ENCODE assay signal across 9 mouse cellular contexts in genomic region chr5:37354385-37354784, GRCm38 (mm10). TPM values are rescaled to one million over a fixed set of nuclear protein-coding genes. Genes with fewer than 3 reads are reported as not detected.
DNase-seq lines count a peak whose midpoint lies in the region; ATAC-seq and TF ChIP-seq lines count a peak whose summit lies in the region.
"Had no signal": no experiment of that assay in that cellular context is flagged by ENCODE, and none has a peak within 500 bp of the region (broad histone marks: within the 10 kb centered on the region; RNA-seq: fewer than 3 reads in every experiment).

No protein-coding gene starts in this region.

- H3K27me3 ChIP-seq in kidney, adult 2 months (replicated peaks; ENCODE audit: control insufficient read depth, insufficient read depth, low read length), result no peaks in the 10 kb centered on the region
- no peaks in the 10 kb centered on the region for H3K27me3 ChIP-seq in kidney, embryonic 14.5 days (ENCODE audit: control insufficient read depth, insufficient read depth, low read length)
- H3K27me3 ChIP-seq in C2C12 (ENCODE audit: control insufficient read depth, insufficient read depth, insufficient read length), result no peaks in the 10 kb centered on the region
- H3K27me3 ChIP-seq: embryonic facial prominence, embryonic 15.5 days had no signal

- no peak overlapping the region for H3K4me3 ChIP-seq in kidney, adult 2 months (ENCODE audit: insufficient read depth, low read depth, low read length)
- H3K4me3 ChIP-seq in kidney, embryonic 14.5 days (ENCODE audit: low read length), result no peak overlapping the region
- no peak overlapping the region for H3K4me3 ChIP-seq in C2C12 (ENCODE audit: insufficient read depth, poor library complexity, severe bottlenecking)
- H3K4me3 ChIP-seq: embryonic facial prominence, embryonic 15.5 days had no signal

- H3K79me3 ChIP-seq in C2C12 (ENCODE audit: low read depth), result no peaks in the 10 kb centered on the region

- H3ac ChIP-seq in C2C12 (ENCODE audit: control insufficient read depth, insufficient read length, low read depth), result no peak overlapping the region

- no peak for ATAC-seq in kidney, embryonic 14.5 days (ENCODE audit: low FRiP score, low TSS enrichment)
- ATAC-seq in activated CD4-positive, CD25-positive, alpha-beta regulatory T cell, adult 4 months, result no peak

- TF ChIP-seq CTCF in kidney, adult 2 months (conservative IDR thresholded peaks at IDR 0.05; ENCODE audit: insufficient read depth, insufficient read length, low read depth, low read length), result peak; percentile 64
- peak; percentile 17 for TF ChIP-seq CTCF in C2C12 (IDR thresholded peaks at IDR 0.05; ENCODE audit: control insufficient read depth, insufficient read depth, insufficient read length)

- no peak overlapping the region for H3K9ac ChIP-seq in kidney, embryonic 14.5 days (ENCODE audit: low read depth, low read length)
- H3K9ac ChIP-seq: embryonic facial prominence, embryonic 15.5 days had no signal

- no peaks in the 10 kb centered on the region for H3K4me1 ChIP-seq in kidney, adult 2 months (ENCODE audit: control insufficient read depth, insufficient read depth, low read length)
- H3K4me1 ChIP-seq in kidney, embryonic 14.5 days (ENCODE audit: control insufficient read depth, insufficient read depth, low read length), result no peaks in the 10 kb centered on the region
- H3K4me1 ChIP-seq: embryonic facial prominence, embryonic 15.5 days had no signal

- H3K36me3 ChIP-seq in kidney, adult 2 months (ENCODE audit: control insufficient read depth, insufficient read depth, low read length), result no peaks in the 10 kb centered on the region; the same call in 1 of the 2 replicates
- peaks cover 34% of the 10 kb centered on the region for H3K36me3 ChIP-seq in kidney, embryonic 14.5 days (ENCODE audit: control insufficient read depth, insufficient read depth, low read length)
- peaks cover 12% of the 10 kb centered on the region for H3K36me3 ChIP-seq in C2C12 (ENCODE audit: control insufficient read depth, insufficient read depth)

- DNase-seq in kidney, adult 2 months, result peak; percentile 75
- DNase-seq in NIH3T3 (ENCODE audit: low read depth), result peak; percentile 85
- peak; percentile 50 for DNase-seq in embryo, embryonic 10 days (ENCODE audit: low spot score)
- peak; percentile 36 to 75 for DNase-seq in layer of hippocampus, postnatal 25 days (ENCODE audit: extremely low spot score in 1 of 2, low spot score in 1 of 2)
- DNase-seq in right cerebral cortex, postnatal 4 days, result peak; percentile 50

- no peak overlapping the region for H3K27ac ChIP-seq in kidney, adult 2 months (ENCODE audit: insufficient read depth, low read depth, low read length)
- no peak overlapping the region for H3K27ac ChIP-seq in kidney, embryonic 14.5 days (ENCODE audit: low read depth, low read length)
- H3K27ac ChIP-seq: embryonic facial prominence, embryonic 15.5 days had no signal

- H3K79me2 ChIP-seq in C2C12 (ENCODE audit: control insufficient read depth, insufficient read depth), result no peaks in the 10 kb centered on the region

- no peak for TF ChIP-seq POLR2A in kidney, adult 2 months (IDR thresholded peaks at IDR 0.05; ENCODE audit: low read depth, low read length)

- H3K4me2 ChIP-seq in kidney, embryonic 14.5 days (replicated peaks; ENCODE audit: low read depth, low read length), result no peak overlapping the region
- H3K4me2 ChIP-seq: embryonic facial prominence, embryonic 15.5 days had no signal

- 77% methylated on average over 4 of the region's 4 CpGs for WGBS in kidney, adult 2 months
- WGBS in kidney, embryonic 14.5 days, result 87% methylated on average over 4 of the region's 4 CpGs

- no peaks in the 10 kb centered on the region for H3K9me3 ChIP-seq in kidney, embryonic 14.5 days (ENCODE audit: control insufficient read depth, low read length)
- H3K9me3 ChIP-seq: embryonic facial prominence, embryonic 15.5 days had no signal

TF ChIP-seq in C2C12, 6 proteins besides CTCF, POLR2A, EP300 and RAD21:
- TF ChIP-seq MYOG (IDR thresholded peaks at IDR 0.05; ENCODE audit: control insufficient read depth, extremely low read depth, insufficient read length) (no peak), USF1 (IDR thresholded peaks at IDR 0.05; ENCODE audit: low read depth) (no peak), MYOD1 (IDR thresholded peaks at IDR 0.05; ENCODE audit: control insufficient read depth, insufficient read length, low read depth) (no peak), FOSL1 (IDR thresholded peaks at IDR 0.05; ENCODE audit: insufficient read depth, low read length, poor library complexity, severe bottlenecking) (no peak), CEBPB (IDR thresholded peaks at IDR 0.05; ENCODE audit: low read depth) (no peak), MAX (IDR thresholded peaks at IDR 0.05) (no peak)

RNA-seq across cellular contexts. Expression of gene Evc2, which starts 16.1 kb away (rescaled TPM):
- polyA plus RNA-seq in kidney, adult 2 months (2012; rRNA removed), result 29.0 and 36.4 TPM in 2 replicates
- 14.4 and 21.6 TPM in 2 replicates for polyA plus RNA-seq in kidney, embryonic 14.5 days (2014; fragmentation: Nextera tagmentation; extraction: Ambion mirVana)
- 15.6 TPM for polyA plus RNA-seq in C2C12 (2012; fragmentation: generic; extraction: Trizol)
- 10 to 100 TPM; 21.1 to 22.2 TPM for total RNA-seq in layer of hippocampus, postnatal 25 days (2021)
- polyA plus RNA-seq in activated CD4-positive, CD25-positive, alpha-beta regulatory T cell, adult 4 months (2017; shearing (Covaris generic)), result not detected

RNA-seq across cellular contexts. Expression of gene Evc, which starts 17.7 kb away (rescaled TPM):
- polyA plus RNA-seq in kidney, adult 2 months (2012; rRNA removed), result 95.8 and 101 TPM in 2 replicates
- 12.9 and 18.4 TPM in 2 replicates for polyA plus RNA-seq in kidney, embryonic 14.5 days (2014; fragmentation: Nextera tagmentation; extraction: Ambion mirVana)
- polyA plus RNA-seq in C2C12 (2012; fragmentation: generic; extraction: Trizol), result 22.2 TPM
- total RNA-seq in layer of hippocampus, postnatal 25 days (2021), result 10 to 100 TPM in 1 of 2 experiments, 1 to 10 TPM in 1; 9.3 to 10.4 TPM
- not detected for polyA plus RNA-seq in activated CD4-positive, CD25-positive, alpha-beta regulatory T cell, adult 4 months (2017; shearing (Covaris generic))

Comparison
In these comparisons a context has a peak if more than half of its experiments do, and no peak if none do; other contexts are left out.
1. RNA of gene Evc2, which starts 16.1 kb away (polyA plus RNA-seq): 29.0 to 36.4 TPM in kidney, adult 2 months, 14.4 to 21.6 TPM in kidney, embryonic 14.5 days and 15.6 TPM in C2C12 (single experiment); not detected in activated CD4-positive, CD25-positive, alpha-beta regulatory T cell, adult 4 months; every median in the first group is over 10 times any median in the second.
2. RNA of gene Evc, which starts 17.7 kb away (polyA plus RNA-seq): 95.8 to 101 TPM in kidney, adult 2 months, 22.2 TPM in C2C12 (single experiment) and 12.9 to 18.4 TPM in kidney, embryonic 14.5 days; not detected in activated CD4-positive, CD25-positive, alpha-beta regulatory T cell, adult 4 months; every median in the first group is over 10 times any median in the second.
3. Peak in every context shown above with its lines, with median percentiles within 50 percentile points of each other: DNase-seq.